Mouse (Mus musculus): ENCODE measurements around the gene B430218F22Rik. TPM values are rescaled to one million over a fixed set of nuclear protein-coding genes. Genes with fewer than 3 reads are reported as not detected.

B430218F22Rik gene
- total RNA-seq, 1 experiment from 2014 or later = not detected

Other genes starting within 250 kb of the B430218F22Rik start
- 28.0 to 41.4 TPM (median 32.9 TPM) in 3 replicates for gene Mrps30, start 622 bp downstream of the B430218F22Rik start, total RNA-seq (2017)